Mouse (Mus musculus) kidney, embryonic 14.5 days (tissue): ENCODE measurements at regions not wholly inside any gene's neighbourhood (a gene's known extent, or its start where the extent isn't known, plus 50 kb on each side); places are given as distances from the start of the nearest gene placed in this dataset.

ENCODE experiments used
- ATAC-seq: fragments of 200-750 bp; cut with Nextera tagmentation; 2 replicates; pipeline ENCODE4 v1.8.0; 2017; ENCODE audit warnings: moderate number of reproducible peaks, mild to moderate bottlenecking, moderate TSS enrichment, moderate library complexity; ENCODE audit not compliant: low FRiP score, low TSS enrichment
- H3K27ac ChIP-seq: fragments of 300-500 bp; sonication (generic); 2 replicates; pipeline ENCODE4 v1.5.1; 2014; ENCODE audit warnings: low read depth, mild to moderate bottlenecking, low read length, moderate library complexity, mixed read lengths
- H3K27me3 ChIP-seq: fragments of 300-500 bp; sonication (generic); 2 replicates; pipeline ENCODE4 v1.6.1; 2014; ENCODE audit warnings: mild to moderate bottlenecking, low read length; ENCODE audit not compliant: control insufficient read depth, insufficient read depth
- H3K36me3 ChIP-seq: fragments of 300-500 bp; sonication (generic); 2 replicates; pipeline ENCODE4 v1.6.1; 2014; ENCODE audit warnings: low read length, mixed read lengths; ENCODE audit not compliant: control insufficient read depth, insufficient read depth
- H3K4me1 ChIP-seq: fragments of 300-500 bp; sonication (generic); 2 replicates; pipeline ENCODE4 v1.6.1; 2014; ENCODE audit warnings: low read length, mixed read lengths; ENCODE audit not compliant: control insufficient read depth, insufficient read depth
- H3K4me2 ChIP-seq: fragments of 300-500 bp; sonication (generic); replicated peaks from 2 replicates; pipeline ENCODE4 v1.6.1; 2014; ENCODE audit warnings: low read depth, mild to moderate bottlenecking, low read length
- H3K4me3 ChIP-seq: fragments of 300-500 bp; sonication (generic); 2 replicates; pipeline ENCODE4 v1.5.1; 2014; ENCODE audit warnings: mild to moderate bottlenecking, low read length
- H3K9ac ChIP-seq: fragments of 300-500 bp; sonication (generic); 2 replicates; pipeline ENCODE4 v1.6.1; 2014; ENCODE audit warnings: low read depth, mild to moderate bottlenecking, low read length, moderate library complexity
- H3K9me3 ChIP-seq: fragments of 300-500 bp; sonication (generic); 2 replicates; pipeline ENCODE4 v1.6.1; 2016; ENCODE audit warnings: low read length; ENCODE audit not compliant: control insufficient read depth
- WGBS: fragments of 180-500 bp; shearing (Covaris S2); extraction: QIAGEN DNeasy Blood & Tissue Kit; methylation state at CpG from one replicate; pipeline ENCODE4 v1.1.7; 2014; 5-methylcytosine and 5-hydroxymethylcytosine counted together

DNA sequence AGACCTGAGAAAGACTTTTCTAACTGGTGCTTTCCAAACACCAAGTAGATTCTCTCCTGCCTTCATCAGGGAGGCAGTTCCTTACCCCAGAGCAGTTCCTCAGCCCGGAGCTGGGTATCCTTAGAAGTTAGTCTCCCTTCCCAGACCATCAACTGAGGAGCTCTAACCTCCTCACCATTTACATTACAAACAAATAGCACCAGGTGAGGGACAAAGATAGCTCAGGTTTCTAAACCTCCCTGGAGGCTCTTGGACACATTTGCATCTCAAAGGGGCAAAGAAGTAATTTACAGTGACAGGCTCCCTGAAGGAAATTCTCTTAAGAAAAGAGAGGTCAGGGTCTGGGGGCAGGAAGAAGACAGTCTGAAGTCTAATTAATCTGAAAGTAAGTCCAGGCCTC, 486.5 kb upstream of the Tmem132c start:
- Histone ChIP-seq H3K36me3 (no peaks in the 10 kb centered on the region), H3K27me3 (no peaks in the 10 kb centered on the region), H3K4me1 (no peaks in the 10 kb centered on the region), H3K27ac (no peak overlapping the region), H3K9ac (no peak overlapping the region), H3K4me2 (no peak overlapping the region), H3K4me3 (no peak overlapping the region), H3K9me3 (no peaks in the 10 kb centered on the region)
- 14% methylated on average over 1 of the region's 1 CpGs for WGBS
- no peak for ATAC-seq

DNA sequence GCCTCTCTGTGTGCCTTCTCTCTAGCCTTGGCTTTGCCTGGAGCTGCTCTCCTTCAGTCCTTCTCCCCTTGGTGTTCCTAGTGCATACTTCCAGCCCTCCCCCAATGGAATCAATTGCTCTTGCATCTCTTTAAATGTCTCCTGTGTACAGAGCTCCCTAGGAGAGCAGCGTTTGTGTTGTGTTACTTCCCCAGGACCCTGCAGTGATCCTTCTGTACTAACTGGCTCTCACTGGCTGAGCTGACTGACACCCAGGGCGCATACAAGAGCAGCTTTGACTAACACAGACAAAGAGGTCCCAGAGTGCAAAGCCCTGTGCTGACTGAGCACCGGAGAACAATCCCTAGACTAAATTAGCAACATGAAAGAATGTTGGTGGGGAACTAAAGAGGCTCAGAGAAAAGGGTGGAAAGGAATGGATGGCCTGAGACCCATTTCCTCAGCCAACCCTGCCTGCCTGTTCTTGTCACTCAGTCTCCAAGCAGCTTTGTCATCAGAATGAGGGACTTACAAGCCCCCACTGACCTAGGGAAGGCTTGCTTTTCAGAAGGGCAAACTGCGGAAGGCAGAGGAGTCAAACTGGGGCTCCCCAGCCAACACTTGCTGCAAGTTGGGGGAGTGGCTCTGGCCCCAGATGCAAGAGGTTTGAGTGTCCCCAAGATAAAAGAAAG, 476.4 kb upstream of the Tmem132c start:
- Histone ChIP-seq H3K27me3 (no peaks in the 10 kb centered on the region), H3K4me1 (no peaks in the 10 kb centered on the region), H3K36me3 (no peaks in the 10 kb centered on the region), H3K9ac (no peak overlapping the region), H3K9me3 (no peaks in the 10 kb centered on the region), H3K27ac (no peak overlapping the region), H3K4me3 (no peak overlapping the region), H3K4me2 (no peak overlapping the region)
- 22% methylated on average over 4 of the region's 4 CpGs for WGBS
- no peak for ATAC-seq

DNA sequence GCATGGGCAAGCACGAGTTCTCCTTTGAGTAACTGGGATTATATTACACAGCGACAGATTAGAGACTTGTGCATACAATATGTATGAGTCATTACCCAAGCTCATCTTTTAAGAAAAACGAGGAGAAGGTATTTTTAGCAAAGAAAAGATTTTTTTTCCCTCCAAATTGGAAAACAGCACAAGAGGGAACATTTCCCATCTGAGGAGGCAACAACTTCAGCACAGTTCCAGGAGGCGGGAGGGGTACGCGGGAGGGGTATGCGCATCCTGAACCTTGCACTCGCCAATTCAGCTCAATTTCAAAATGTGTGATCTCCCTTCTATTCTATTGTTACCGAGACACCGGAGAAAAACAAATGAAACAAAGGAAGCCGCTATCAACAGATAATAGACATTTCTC, 472.6 kb upstream of the Tmem132c start:
- Histone ChIP-seq H3K9me3 (no peaks in the 10 kb centered on the region), H3K4me1 (no peaks in the 10 kb centered on the region), H3K4me3 (no peak overlapping the region), H3K4me2 (no peak overlapping the region), H3K27ac (no peak overlapping the region), H3K27me3 (no peaks in the 10 kb centered on the region), H3K9ac (no peak overlapping the region), H3K36me3 (no peaks in the 10 kb centered on the region)
- ATAC-seq: no peak
- WGBS: 35% methylated on average over 11 of the region's 11 CpGs

DNA sequence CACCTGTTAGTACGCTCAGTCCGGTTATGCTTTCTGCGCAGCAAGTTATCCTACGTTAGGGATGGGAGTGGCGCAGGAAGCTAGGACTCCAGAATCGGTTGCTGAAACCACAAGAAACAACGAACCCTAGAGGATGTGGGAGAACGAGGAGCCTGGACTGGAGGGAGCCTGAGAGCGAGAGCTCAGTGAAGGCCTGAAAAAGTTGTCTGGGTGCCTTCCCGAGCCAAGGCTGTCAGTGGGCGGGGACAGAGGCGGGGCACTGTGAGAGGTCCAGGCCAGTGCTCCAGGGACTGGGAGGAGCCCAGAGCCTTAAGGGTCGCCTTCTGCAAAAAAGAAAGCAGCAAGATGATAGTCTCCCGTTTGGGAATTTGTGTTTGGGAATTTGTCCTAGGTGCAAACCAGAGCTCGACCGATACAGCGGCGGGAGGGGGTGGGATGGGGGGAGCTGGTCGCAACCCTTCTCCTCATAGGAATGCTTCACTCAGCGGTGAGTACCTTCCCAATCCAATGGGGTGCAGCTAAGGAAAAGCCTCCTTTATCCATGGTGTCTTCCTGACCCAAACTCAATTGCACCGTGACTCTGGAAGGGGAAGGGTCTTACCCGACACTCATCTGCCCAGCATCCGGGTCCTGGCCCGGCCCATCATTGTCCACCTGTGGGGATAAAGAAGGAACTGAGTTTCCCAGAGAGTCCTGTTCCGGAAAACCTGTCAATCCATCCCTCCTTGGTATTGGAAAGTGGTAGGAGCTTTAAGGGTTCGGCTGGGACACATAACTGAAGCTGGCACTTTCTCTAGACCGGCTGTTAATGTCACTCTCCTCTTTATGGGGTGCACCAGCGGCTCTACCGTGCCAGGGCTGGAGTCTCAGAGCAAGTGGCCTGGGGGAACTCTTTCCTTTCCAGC, 453.6 kb upstream of the Tmem132c start:
- Histone ChIP-seq H3K9me3 (peaks cover 2% of the 10 kb centered on the region), H3K36me3 (no peaks in the 10 kb centered on the region), H3K4me2 (peak overlapping the region; percentile 60), H3K27me3 (no peaks in the 10 kb centered on the region), H3K9ac (peak overlapping the region; percentile 7; the same call in 1 of the 2 replicates), H3K4me3 (peak overlapping the region; percentile 36), H3K27ac (no peak overlapping the region), H3K4me1 (0 out of 2 replicates have a peak, but pooled peaks cover 4% of the 10 kb centered on the region)
- peak; percentile 96 for ATAC-seq
- WGBS: 4% methylated on average over 29 of the region's 29 CpGs

DNA sequence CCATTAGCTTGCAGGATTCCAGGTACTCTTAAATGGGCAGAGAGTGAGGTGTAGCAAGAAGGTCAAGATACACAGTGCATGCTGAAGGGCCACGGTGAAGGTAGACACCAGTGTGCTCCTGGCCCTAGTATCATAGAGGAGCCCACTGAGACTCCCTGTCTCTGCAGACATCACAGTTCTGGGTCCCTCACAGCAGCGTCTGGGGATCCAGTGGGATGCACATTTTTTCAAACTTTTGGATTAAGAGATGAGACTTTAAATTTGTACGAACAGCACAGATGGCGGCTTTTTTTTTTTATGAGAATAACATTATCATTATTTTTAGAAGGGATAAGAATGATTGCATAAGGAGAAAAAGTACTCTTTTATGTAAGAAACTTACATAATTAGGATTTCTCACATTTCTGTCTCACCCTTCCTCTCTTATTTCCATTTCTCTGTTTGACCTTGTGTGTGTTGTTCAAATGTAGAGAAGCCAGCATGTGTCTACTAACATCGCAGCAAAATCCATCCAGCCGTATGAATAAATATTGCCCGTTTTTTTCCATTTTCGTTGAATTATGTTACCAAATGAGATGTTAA, 441.8 kb upstream of the Tmem132c start:
- no peak for ATAC-seq

DNA sequence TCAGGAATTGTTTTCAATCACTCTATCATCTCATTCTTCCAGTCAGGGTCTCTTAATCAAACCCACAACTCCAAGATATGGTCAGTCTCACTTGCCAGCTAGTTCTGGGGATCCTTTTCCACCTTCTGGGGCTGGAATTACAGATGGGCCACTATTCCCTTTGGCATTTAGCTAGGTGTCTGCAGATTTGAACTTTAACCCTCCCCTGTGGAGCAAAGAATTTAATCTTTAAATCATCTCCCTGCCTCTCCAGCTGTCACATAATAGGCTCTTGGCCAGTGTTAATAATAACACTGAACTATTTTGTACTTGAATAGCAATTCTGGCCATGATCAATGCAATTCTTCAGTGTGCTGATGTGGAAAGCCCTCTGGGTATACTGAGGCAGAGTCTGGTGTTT, 435.0 kb upstream of the Tmem132c start:
- no peak overlapping the region for H3K27ac ChIP-seq
- no peak for ATAC-seq
- no peak overlapping the region for H3K4me3 ChIP-seq
- H3K4me1 ChIP-seq: no peaks in the 10 kb centered on the region
- H3K27me3 ChIP-seq: no peaks in the 10 kb centered on the region
- H3K9ac ChIP-seq: no peak overlapping the region
- no peak overlapping the region for H3K4me2 ChIP-seq
- no peaks in the 10 kb centered on the region for H3K9me3 ChIP-seq
- no peaks in the 10 kb centered on the region for H3K36me3 ChIP-seq

More for the DNA sequence above, 441.8 kb upstream of the Tmem132c start:
- no peak overlapping the region for H3K27ac ChIP-seq
- H3K9ac ChIP-seq: no peak overlapping the region
- WGBS: 91% methylated on average over 8 of the region's 8 CpGs
- no peaks in the 10 kb centered on the region for H3K27me3 ChIP-seq
- H3K4me3 ChIP-seq: no peak overlapping the region
- no peak overlapping the region for H3K4me2 ChIP-seq
- no peaks in the 10 kb centered on the region for H3K36me3 ChIP-seq
- H3K9me3 ChIP-seq: no peaks in the 10 kb centered on the region
- H3K4me1 ChIP-seq: no peaks in the 10 kb centered on the region

DNA sequence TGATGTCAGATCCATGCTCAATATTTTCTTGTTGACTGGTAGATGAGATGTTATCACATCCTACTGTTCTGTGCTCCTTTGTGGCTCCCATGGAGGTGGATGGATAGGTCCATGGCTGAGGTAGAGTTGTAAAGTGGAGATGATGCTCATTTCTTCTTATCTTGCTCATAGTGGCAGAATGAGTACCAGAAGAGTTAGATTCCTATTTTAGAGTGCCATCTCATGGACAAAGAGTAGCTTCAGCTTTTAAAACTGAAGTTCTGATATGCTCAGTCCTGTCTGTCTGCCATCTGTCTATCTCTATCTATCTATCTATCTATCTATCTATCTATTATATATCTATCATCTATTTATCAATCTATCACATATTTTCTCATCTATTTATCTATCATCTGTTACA, 425.5 kb upstream of the Tmem132c start:
- Histone ChIP-seq H3K4me3 (no peak overlapping the region), H3K4me1 (no peaks in the 10 kb centered on the region), H3K9me3 (no peaks in the 10 kb centered on the region; the same call in 1 of the 2 replicates), H3K36me3 (no peaks in the 10 kb centered on the region), H3K4me2 (no peak overlapping the region), H3K27me3 (no peaks in the 10 kb centered on the region), H3K27ac (no peak overlapping the region), H3K9ac (no peak overlapping the region)
- ATAC-seq: no peak

DNA sequence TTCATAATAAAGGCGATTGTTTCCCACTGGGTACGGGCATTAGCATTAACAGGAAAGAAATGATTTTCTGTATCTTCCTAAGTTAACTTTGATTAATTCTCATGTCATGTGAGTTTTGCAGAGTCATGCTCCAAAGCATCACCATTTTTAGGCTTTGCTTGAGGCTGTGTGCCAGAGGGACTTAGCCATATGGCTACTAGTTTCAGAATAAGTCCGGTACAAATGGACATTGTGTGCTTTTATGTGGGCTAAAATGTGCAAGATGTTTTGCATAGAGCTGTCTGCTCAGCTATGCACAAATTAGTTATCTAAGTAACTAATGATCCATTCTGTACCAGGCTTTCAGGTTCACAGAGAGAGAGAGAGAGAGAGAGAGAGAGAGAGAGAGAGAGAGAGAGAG, 406.2 kb upstream of the Tmem132c start:
- 96% methylated on average over 3 of the region's 3 CpGs for WGBS
- ATAC-seq: no peak
- H3K4me3 ChIP-seq: no peak overlapping the region

DNA sequence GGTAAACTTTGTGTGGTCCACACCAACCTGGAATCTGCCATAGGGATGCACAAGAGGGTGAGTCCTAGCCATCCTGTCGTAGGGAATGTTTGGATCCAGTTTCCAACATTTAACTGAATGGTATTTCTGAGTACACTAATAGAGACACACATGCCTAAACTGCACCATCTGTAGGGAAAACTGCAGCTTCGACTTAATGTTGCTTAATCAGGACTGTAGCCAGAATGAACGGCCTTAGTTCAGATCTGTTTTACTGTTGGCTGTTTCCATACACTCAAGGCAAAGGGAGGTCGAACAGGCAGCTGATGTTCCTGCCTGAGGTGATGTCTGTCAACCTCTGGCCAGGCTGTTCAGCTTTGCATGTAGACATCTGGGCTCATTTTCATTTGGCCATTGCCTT, 399.0 kb upstream of the Tmem132c start:
- 79% methylated on average over 4 of the region's 4 CpGs for WGBS
- no peaks in the 10 kb centered on the region for H3K36me3 ChIP-seq
- H3K4me3 ChIP-seq: no peak overlapping the region
- no peak for ATAC-seq
- H3K9me3 ChIP-seq: no peaks in the 10 kb centered on the region
- H3K27me3 ChIP-seq: no peaks in the 10 kb centered on the region
- H3K9ac ChIP-seq: no peak overlapping the region
- H3K4me1 ChIP-seq: no peaks in the 10 kb centered on the region
- no peak overlapping the region for H3K27ac ChIP-seq
- no peak overlapping the region for H3K4me2 ChIP-seq

More for the DNA sequence above, 406.2 kb upstream of the Tmem132c start:
- Histone ChIP-seq H3K27me3 (no peaks in the 10 kb centered on the region), H3K9ac (no peak overlapping the region), H3K4me2 (no peak overlapping the region), H3K9me3 (no peaks in the 10 kb centered on the region), H3K27ac (no peak overlapping the region), H3K36me3 (no peaks in the 10 kb centered on the region), H3K4me1 (no peaks in the 10 kb centered on the region)
